Mouse (Mus musculus): ENCODE measurements around the gene Abcb8.

GRCm38 (mm10) chr5:24455613-24456012 is 62.1 kb downstream of the Abcb8 start:
- TF ChIP-seq POLR2A (IDR thresholded peaks at IDR 0.05; ENCODE audit: borderline replicate concordance, extremely low read depth, insufficient read depth, insufficient read length, poor library complexity, severe bottlenecking) (no peak), CTCF (IDR thresholded peaks at IDR 0.05; ENCODE audit: borderline replicate concordance, extremely low read depth, insufficient read depth, insufficient read length) (no peak)
